Mouse (Mus musculus): Measurements from ENCODE around the gene Atp8b4.

Atp8b4 gene

DNA sequence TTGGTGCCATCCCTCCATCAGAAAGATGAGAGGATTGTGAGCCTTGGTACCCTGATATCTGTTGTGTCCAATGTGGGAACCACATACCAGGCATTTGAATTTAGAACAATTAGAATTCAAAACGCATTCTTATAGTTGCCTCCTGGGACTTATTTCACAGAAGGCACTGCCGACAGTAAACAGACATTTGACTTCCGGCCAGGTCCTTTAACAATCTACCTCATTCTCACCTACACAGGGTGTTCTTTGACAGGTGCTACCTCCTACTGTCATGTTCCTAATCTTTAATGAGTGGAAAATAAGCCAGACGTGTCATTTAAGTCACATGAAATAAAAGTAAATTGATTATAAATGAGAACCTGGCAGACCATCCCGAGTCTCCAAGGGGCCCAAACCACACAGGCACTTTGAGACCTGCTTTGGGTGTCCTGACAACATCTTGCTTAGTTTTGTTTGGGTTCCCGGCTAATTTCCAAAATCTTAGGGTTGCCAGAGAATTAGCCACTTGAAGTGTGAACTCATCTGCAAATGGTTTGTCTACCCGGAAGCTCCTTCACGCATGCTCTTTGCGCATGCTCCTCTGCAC, 67.9 kb downstream of the Atp8b4 start:
- DNase-seq = no peak

DNA sequence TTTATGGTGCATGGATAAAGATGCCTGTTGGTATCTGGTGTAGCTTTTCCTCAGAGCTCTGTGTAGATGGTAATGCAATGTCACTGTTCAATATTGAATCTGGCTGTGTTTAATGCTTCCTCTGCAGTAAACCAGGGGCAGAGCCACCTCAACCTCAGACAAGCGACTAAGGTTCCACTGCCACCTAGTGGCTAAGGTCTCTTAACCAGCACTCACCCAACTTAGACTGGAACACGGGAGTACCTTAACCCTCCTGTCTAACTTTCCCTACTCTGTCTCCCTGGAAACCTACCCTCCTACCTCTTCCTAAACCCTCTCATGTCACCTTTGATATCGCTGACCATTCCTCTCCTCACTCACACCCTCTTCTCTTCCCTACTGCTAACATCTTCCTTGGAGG, 71.2 kb downstream of the Atp8b4 start:
- DNase-seq = peak; percentile 63

DNA sequence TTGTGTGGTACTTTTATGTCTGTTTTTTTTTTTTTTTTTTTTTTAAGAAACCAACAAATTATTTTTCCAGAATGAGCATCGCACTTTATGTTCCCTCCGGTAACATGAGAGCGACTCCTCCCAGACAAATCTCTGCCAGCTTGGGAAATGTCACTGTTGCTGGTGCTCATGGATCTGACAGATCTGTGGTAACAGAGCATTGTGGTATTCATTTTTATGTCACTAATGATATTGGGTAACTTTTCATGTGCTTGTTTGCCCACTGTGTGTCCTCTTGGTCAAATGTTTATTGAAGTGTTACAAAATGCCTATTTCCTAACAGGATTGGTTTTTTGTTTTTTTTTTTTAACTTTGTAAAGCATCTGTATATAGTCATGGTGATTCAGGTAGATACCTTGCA, 75.3 kb downstream of the Atp8b4 start:
- DNase-seq = no peak

DNA sequence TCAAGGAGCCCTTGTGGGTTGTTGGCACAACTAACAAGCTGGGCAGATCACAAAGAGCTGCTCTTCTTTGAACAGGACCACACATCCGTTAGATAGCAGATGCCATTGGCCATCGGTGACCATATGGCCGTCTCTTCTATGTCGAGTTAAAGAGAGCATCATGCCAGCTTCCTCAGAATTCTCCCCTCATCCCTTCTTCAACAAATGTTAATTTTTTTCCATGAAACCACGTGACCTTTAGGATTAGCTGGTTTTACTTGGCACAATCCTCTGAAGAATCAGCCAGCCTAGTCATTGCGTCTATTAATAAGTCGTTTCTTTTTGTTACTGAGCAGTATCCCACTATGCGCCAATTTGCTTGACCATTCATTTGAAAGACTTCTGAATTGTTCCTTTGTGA, 75.8 kb downstream of the Atp8b4 start:
- DNase-seq = no peak

DNA sequence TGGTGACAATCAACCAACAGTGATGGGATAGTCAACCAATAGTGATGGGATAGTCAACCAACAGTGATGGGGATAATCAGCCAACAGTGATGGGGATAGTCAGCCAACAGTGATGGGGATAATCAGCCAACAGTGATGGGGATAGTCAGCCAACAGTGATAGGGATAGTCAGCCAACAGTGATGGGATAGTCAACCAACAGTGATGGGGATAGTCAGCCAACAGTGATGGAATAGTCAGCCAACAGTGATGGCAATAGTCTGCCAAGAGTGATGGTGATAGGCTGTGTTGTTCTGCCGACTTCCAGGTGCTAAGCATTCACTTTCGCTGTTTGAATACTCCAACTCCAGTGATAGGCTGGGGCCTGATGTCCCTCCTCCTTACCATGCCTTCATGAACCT, 79.6 kb downstream of the Atp8b4 start:
- DNase-seq = no peak

DNA sequence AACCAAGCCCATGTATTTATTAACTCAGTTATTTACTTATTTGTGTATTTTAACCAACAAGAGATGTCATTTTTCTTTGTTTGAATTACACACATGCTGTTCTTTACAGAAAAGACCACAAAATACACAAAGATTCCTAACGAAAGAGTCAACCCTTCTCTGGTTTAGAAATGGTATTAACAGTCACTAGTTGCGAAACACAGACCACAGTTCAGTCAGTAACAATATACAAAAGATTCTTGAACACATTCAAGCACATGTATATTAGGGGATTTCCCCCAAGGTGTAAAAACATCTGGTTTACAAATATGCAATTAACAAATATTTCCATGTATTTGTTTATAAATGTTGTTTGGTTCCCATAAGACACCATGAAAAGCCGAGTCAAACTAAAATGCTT, 81.6 kb downstream of the Atp8b4 start:
- no peak for DNase-seq

DNA sequence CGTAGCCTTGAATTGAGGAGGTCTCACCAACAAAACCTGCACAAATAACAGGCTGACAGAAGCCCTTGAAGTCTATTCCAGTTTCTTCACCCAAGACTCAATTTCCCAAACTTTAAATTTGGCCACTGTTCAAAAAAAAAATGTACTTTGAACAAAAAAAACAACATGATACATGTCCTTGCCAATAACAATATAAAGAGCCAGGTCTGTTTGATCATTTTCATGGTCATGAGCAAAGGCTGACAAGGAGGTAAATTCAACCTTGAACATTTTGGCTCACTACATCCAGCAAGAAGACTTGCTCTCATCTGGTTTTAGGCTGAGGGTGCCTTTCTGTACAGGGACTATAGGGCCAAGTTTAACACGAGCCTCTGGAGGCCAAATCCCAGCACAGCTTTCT, 83.7 kb downstream of the Atp8b4 start:
- DNase-seq = no peak

DNA sequence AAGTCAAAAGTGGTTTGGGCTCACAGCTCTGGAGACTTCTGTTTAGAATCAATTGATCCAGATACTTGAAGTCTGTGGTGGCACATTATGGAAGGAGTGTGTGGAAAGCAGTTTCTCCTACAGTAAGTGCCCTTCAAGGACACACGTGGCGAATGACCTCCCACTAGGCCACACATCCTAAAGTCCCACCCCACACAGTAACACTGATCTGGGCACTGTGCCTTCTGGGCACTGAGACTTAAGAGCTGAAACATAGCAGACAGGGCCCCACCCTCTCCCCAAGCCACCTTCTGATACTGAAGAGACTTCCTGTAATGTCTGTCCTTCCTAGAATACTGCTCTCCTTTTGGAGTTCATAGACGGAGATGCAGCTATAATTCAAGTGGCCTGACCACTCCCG, 84.5 kb downstream of the Atp8b4 start:
- DNase-seq = no peak

DNA sequence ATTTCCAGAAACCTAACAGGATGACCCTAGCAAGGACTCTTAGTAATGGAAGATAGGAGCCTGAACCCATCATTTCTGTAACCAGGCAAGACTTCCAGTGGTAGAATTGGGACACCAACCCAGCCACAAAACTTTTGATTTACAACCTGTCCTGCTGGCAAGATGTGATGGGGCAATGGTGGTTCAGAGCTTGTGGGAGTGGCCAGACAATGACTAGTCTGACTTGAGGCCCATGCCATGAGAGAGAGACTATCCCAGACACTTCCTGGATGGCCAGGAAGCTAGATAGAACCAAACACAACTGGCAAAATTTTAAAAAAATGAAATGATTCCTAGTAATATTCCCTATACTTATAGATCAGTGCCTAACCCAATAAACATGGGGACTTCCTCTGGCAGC, 87.7 kb downstream of the Atp8b4 start:
- DNase-seq = no peak

DNA sequence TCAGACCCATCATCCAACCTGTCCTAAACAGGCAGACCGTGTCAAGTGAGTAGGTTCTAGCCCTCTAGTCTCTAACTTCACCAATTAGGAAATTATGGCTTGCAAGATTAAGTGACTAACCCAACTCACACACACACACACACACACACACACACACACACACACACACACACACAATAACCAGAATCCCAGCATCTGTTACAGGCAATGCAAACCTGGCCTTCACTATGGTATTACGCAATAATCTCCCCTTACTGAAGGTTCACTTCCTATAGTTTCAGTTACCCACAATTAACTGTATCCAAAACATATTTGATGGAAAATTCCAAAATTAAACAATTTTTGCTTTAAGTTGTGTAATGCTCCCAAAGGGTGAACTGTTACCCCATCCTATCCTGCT, 101.0 kb downstream of the Atp8b4 start:
- no peak for DNase-seq

DNA sequence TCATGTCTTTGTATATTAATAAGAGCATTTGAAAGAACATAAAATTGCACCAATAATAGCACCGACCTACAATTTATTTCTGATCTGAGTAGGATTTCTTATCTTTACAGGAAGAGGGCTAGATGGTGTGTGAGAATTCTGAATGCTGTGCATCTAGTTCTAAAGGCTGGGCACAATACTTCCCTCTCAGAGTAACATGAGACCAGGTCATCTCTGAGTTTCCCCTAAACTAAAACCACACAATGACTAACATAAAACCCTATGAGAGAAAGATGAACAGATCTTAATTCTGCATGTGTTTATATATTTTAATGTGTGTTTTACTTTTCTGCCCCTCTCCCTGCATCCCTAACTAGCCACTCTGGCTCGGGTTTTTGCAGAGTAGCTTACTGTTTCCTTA, 101.5 kb downstream of the Atp8b4 start:
- no peak for DNase-seq

DNA sequence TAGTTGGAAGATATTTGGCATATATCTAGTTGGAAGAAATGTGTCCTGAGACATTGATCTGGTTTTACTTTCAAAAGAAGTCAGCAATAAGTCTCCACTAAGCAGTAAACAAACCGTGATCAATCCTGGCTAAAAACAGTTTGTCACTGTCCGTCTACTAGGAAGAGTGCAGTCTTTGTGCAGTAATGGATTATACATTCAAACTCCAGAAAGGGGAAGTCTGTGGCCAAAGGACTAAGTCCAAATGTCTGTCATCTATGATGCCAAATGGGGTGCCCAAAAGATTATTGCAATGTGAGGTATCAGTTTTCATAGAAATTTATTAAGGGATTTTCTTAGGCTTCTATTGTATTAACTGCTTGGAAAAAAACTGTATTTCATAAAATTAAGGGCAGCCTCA, 102.3 kb downstream of the Atp8b4 start:
- peak; percentile 31 for DNase-seq

DNA sequence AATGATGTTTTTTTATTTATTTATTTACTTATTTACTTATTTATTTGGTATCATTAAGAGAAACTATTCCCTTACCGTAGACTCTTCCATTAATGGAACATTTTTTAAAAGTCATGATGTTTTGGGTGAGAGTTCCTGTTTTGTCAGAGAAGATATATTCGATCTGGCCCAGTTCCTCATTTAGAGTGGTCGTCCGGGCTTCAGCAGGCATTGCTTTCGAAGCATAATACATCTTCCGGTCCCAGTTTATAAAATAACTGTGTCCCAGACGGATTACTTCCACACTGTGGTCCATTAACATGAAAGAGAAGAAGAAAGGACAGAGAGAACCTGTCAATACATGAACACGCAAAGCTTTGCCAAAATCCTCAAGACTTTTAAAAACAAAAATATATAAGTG, 103.0 kb downstream of the Atp8b4 start:
- DNase-seq = no peak

DNA sequence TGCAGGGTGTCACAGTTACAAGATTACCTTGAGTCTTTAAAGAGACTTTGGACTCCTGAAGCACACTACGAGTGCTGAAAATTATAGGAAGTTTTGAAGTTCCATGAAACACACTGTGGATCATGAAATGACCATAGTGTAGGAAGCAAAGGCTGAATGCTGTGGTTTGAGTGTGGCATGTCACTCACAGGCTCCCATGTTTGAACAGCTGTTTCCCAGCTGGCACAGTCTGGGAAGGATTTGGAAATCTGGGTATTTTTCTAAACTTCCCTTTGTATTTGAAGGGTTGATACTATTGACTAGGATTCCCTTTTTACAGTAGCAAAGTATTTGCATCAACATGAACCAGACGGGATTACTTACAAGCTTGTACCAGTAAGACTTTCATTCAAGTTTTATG, 105.5 kb downstream of the Atp8b4 start:
- DNase-seq = no peak

DNA sequence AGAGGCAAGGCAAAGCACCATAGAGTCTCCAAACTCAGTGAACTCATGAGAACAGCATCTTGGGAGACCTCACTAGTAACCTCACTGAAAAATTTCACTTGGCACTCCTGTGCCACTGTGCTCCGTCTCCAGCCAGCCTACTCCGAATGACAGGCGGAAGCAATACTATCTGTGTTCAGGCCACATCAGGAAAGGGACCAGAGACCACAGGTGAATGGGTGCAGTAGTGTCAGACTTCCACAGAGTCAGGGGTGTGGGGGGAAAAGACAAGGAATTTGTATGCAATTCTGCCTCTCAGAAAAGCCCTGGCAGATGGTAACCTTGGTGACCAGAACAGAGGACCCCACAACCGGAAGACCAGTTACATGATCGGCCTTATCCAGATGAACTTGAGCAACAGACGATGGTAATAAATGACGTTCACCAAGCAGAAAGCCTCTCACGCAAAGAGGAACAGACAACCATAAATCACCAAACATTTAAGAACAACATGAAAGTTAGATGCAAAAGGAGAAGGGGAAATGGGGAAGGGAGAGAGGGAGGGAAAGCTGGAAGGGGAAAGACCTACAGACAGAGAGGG, 112.9 kb downstream of the Atp8b4 start:
- DNase-seq = no peak

DNA sequence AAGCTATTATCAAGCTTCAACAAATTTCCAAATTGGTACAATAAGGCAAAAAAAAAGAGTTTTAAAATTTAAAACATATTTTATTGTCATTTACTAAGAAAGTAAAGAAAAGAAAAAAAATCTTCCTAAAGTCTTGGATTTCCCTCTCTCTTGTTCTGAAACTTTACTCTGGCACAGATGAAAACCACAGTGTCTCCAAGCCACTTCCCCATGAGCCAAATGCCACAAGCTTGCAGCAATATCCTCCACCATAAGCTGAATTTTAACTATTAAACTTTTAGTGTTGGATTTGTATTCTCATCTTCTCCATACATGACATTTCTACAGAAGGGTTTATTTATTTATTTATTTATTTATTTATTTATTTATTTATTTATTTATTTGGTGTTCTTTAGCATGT, 114.4 kb downstream of the Atp8b4 start:
- no peak for DNase-seq

DNA sequence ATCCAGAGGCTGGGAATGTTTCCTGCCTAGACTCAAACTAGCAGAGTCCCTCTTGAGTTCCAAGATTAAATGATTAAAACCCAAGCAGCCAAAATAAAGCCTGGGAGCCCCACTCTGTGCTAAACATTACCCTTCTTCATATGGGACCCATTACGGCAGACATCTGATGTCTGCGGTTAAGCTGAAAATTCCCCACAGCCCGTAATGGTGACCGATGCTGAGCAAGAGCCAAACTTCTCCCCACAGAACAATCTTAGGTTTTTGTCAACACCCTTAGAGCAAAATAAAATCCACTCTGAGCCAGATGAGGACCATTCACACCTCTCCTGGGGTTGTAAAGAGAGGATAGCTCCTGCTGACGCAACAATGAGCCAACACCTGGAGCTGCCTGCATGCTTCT, 120.2 kb downstream of the Atp8b4 start:
- DNase-seq = no peak

DNA sequence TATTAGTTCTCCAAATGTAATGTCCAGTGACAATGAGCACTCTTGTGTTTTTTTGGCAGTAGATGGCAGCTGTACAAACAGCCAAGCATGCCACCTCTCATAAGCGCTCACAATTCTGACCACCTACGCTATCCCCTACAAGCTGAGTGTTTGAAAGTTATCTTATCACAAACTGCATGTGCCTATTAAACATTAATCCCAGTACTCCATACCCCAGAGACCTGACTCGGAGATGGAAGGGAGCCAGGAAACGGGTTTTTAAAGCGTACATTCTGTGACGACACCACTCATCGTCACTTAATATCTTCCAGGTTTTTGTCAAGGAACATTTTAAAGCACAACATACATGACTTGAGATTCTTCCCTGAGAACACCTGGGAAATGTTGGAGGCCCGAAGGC, 128.8 kb downstream of the Atp8b4 start:
- DNase-seq = no peak

DNA sequence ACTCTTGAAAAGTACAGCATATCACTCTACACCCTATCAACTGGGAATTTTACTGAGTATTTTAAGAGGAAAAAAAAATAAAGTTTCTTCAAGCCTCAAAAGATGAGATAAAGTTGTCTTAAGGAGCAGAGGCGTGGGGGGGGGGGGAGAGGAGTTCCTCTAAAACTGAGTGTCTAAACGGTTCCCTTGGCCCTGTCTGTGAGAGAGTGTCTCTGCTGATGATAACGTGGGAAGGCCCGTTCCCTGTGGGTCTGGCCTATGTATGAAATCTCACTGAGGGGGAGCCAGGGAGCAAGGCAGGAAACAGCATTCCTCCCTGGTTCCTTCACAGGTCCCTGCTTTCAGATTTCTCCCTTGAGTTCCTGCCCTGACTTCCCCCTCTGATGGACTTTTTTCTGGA, 130.7 kb downstream of the Atp8b4 start:
- DNase-seq = no peak

DNA sequence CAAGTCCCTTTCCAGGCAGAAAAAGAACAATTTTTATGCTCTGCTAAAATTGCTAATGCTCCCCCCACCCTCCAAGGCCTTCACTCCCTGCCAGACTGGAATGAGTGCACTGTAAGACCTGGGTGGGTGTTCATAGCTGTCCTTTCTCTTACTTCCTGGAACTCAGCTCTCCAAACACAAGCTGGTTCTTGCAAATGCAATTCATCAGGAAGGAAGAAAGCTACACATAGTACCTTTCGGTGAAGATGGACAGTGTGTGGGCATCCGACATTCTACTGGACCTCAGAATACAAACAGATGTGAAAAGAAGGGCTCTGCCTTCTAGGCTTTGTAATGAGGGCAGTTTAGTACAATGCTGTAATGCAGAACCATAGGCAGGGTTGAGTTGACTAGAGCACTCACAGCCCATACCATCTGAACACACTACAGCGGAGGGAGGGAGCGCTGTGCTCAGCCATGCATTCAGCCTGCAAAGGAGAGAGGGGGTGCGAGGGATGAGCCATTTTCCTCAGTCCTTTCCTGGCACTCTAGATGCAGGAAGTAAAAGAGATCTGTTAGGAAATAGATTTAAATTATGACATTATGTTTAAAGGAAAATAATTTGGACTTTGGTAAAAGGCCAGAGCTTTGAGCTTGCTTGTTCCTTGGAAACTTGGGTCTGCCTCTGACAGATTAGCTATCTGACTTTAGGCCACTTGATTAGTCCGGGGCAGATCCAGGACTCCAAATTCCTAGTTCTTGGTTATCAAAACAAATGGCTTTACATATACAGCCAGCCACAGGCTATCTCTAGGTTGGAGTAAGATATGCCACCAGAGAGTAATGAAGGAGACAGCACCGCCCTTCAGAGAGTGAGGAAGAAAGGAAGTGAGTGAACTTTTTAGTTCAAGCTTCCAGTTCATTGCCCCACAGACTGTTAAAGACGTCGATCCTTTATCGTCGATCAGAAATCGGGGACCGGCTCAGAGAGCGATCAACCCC, 136.4 kb downstream of the Atp8b4 start:
- DNase-seq = no peak

DNA sequence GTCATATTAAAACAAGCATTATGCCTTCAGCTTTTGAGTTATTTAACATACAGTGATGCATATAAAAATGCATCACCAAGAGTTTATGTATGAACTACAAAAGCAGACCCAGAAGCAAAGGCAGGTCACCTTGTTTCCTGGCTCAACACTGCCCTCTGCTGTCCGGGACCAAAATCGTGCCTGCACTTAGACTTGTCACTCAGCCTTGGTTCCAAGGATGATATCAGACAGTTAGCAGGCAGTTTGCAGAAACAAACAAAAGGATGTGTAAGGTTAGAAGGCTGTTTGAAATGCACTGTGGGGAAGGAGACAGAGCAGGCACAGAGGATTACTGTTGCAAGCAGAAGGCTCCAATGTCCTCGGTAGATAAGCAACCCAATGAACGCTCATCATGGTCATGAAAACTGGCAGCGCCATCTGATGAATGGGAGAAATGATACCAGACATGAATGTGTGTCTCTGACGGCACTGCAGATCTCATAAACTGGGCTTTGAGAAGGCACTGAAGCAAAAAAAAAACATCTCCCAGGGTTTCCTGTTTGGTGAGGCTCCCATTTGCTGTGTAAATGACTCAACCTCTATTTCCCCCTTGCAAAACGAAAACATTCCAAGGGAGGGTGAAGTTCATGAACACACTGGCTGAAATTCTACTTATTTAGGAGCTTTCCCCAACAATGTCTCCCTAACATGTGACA, 137.3 kb downstream of the Atp8b4 start:
- DNase-seq = peak; percentile 70

DNA sequence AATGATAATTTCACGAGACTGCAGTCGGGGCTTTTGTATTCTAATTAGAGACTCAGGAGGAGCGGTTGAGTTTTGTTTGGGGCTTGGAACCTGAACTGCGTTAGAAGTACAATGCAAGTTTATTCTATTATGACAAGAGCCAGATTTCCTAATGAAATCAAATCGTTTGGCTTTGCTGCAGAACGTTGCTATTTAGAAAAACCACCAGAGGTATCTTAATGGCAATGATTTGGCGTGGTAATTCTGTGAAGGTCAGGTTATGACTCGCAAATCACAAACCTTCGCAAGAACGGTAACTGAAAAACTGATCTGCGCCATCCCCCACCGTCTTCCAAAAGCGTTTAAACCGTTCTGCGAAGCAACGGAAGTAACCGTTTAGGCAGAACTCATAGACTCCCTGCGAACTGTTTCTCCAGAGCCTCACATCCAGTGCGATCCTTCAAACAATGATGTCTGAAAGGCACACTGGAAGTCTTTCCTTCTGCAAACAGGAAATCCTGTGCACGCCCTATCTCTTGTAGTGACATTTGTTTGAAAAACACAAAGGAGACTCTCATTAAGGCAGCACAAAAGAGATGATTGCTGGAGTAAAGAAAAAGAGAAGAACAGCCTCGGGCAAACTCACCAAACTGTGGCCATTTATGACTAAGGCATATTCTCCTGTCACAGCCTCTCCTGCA, 139.2 kb downstream of the Atp8b4 start:
- no peak for DNase-seq

DNA sequence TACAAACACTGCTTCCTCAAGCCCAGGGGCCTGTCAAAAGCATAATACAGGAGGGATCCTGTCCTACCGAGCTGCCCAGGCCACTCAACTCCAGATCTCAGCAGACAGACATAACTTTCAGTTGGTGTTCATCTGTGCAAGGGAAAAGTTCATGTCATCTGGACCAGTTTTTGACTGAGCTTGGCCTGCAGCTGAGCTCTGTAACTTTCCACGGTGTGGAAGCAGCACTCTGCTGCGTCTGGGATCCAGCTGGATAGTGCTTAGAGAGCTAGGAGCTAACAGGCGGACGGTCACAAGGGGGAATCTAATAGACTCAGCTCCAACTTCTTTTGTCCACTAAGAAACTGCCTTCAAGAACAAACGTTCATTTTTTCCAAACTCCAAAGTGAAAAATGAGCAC, 139.8 kb downstream of the Atp8b4 start:
- DNase-seq = peak; percentile 13

Measured in kidney, adult 9 months (tissue).